Mouse (Mus musculus): ENCODE measurements around the gene Fam24b.

- TF ChIP-seq CTCF (IDR thresholded peaks at IDR 0.05; ENCODE audit: low read depth) = no peak
- no peak for TF ChIP-seq EP300 (IDR thresholded peaks at IDR 0.05; ENCODE audit: low read depth)
These were observed 8.3 kb upstream of the Fam24b start for GRCm38 (mm10) chr7:131337502-131338068.
